Comparison of ENCODE assay signal across 8 mouse cellular contexts in the genomic region with DNA sequence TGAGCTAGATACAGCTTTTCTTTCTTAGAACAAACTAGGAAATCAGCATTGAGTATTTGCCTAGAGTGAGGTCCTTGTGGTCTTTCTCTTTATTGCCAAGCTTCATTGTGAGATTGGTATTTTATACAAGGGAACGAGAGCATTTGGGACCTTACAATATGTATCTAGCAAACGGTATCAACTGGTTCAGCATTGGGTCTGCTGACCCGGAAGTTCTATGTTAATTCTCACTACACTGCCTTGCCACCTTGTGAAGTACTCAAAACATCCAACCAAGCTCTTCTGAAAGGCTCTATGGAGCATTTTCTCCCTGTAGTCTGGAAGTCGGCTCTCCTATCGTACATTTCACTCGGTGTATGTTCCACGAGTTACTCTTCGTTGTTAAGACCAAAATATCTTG. TPM values are rescaled to one million over a fixed set of nuclear protein-coding genes. Genes with fewer than 3 reads are reported as not detected.
A peak's percentile ranks its signal among the peaks of the same experiment; 100 is the strongest.
DNase-seq lines count a peak whose midpoint lies in the region; ATAC-seq and TF ChIP-seq lines count a peak whose summit lies in the region.
"Had no signal": no experiment of that assay in that cellular context is flagged by ENCODE, and none has a peak within 500 bp of the region (broad histone marks: within the 10 kb centered on the region; RNA-seq: fewer than 3 reads in every experiment).

No protein-coding gene starts in this region.

- no peaks in the 10 kb centered on the region for H3K9me3 ChIP-seq in embryonic facial prominence, embryonic 15.5 days (replicated peaks)
- no peaks in the 10 kb centered on the region for H3K9me3 ChIP-seq in intestine, embryonic 16.5 days (ENCODE audit: control insufficient read depth, low read length)
- H3K9me3 ChIP-seq in neural tube, embryonic 12.5 days: no peaks in the 10 kb centered on the region

- H3K9ac ChIP-seq in embryonic facial prominence, embryonic 15.5 days: peak overlapping the region; percentile 46; the same call in 1 of the 2 replicates
- H3K9ac ChIP-seq in intestine, embryonic 16.5 days (ENCODE audit: low read depth, low read length): no peak overlapping the region
- H3K9ac ChIP-seq in neural tube, embryonic 12.5 days: peak overlapping the region; percentile 52; the same call in 1 of the 2 replicates

- no peak for ATAC-seq in embryonic facial prominence, embryonic 15.5 days (ENCODE audit: insufficient number of reproducible peaks, low FRiP score, low TSS enrichment, low read depth)
- ATAC-seq in intestine, embryonic 16.5 days: no peak
- no peak for ATAC-seq in neural tube, embryonic 12.5 days (ENCODE audit: low FRiP score, low read depth)
- no peak for ATAC-seq in activated CD4-positive, CD25-positive, alpha-beta regulatory T cell, adult 4 months

- no peaks in the 10 kb centered on the region for H3K27me3 ChIP-seq in embryonic facial prominence, embryonic 15.5 days
- no peaks in the 10 kb centered on the region for H3K27me3 ChIP-seq in intestine, embryonic 16.5 days (replicated peaks; ENCODE audit: control insufficient read depth, insufficient read depth, low read length)
- H3K27me3 ChIP-seq in neural tube, embryonic 12.5 days (replicated peaks): no peaks in the 10 kb centered on the region

- 95% methylated on average over 8 of the region's 8 CpGs for WGBS in embryonic facial prominence, embryonic 15.5 days
- WGBS in intestine, embryonic 16.5 days: 93% methylated on average over 8 of the region's 8 CpGs
- WGBS in neural tube, embryonic 12.5 days: 93% methylated on average over 8 of the region's 8 CpGs

- no peak for DNase-seq in layer of hippocampus, adult 2 months (ENCODE audit: low spot score in 2 of 2)
- no peak for DNase-seq in layer of hippocampus, adult 8-10 months (ENCODE audit: low spot score in 2 of 2)
- DNase-seq in thymus, postnatal 0 days (ENCODE audit: low spot score): no peak
- DNase-seq: kidney, postnatal 36 days had no signal

- H3K36me3 ChIP-seq in embryonic facial prominence, embryonic 15.5 days: no peaks in the 10 kb centered on the region
- H3K36me3 ChIP-seq in intestine, embryonic 16.5 days (ENCODE audit: control insufficient read depth, insufficient read depth, low read length): no peaks in the 10 kb centered on the region
- H3K36me3 ChIP-seq in neural tube, embryonic 12.5 days: no peaks in the 10 kb centered on the region

- 0 out of 2 replicates have a peak, but pooled peaks cover 4% of the 10 kb centered on the region for H3K4me1 ChIP-seq in embryonic facial prominence, embryonic 15.5 days
- H3K4me1 ChIP-seq in intestine, embryonic 16.5 days (ENCODE audit: control insufficient read depth, insufficient read depth, low read length): peaks cover 5% of the 10 kb centered on the region; the same call in 1 of the 2 replicates
- peaks cover 5% of the 10 kb centered on the region for H3K4me1 ChIP-seq in neural tube, embryonic 12.5 days

- peak overlapping the region; percentile 89 for H3K4me3 ChIP-seq in layer of hippocampus, adult 2 months
- H3K4me3 ChIP-seq in embryonic facial prominence, embryonic 15.5 days (replicated peaks): peak overlapping the region; percentile 77
- peak overlapping the region; percentile 87 for H3K4me3 ChIP-seq in intestine, embryonic 16.5 days (ENCODE audit: low read length)
- H3K4me3 ChIP-seq in neural tube, embryonic 12.5 days: peak overlapping the region; percentile 69; the same call in 1 of the 2 replicates

- no peak for TF ChIP-seq CTCF in layer of hippocampus, adult 2 months (conservative IDR thresholded peaks at IDR 0.05)

- H3K27ac ChIP-seq in layer of hippocampus, adult 2 months: no peak overlapping the region
- no peak overlapping the region for H3K27ac ChIP-seq in embryonic facial prominence, embryonic 15.5 days (replicated peaks)
- H3K27ac ChIP-seq in intestine, embryonic 16.5 days (ENCODE audit: low read length): no peak overlapping the region
- no peak overlapping the region for H3K27ac ChIP-seq in neural tube, embryonic 12.5 days

- peak overlapping the region; percentile 96 for H3K4me2 ChIP-seq in embryonic facial prominence, embryonic 15.5 days (replicated peaks)
- peak overlapping the region; percentile 97 for H3K4me2 ChIP-seq in intestine, embryonic 16.5 days (ENCODE audit: low read depth, low read length)
- H3K4me2 ChIP-seq in neural tube, embryonic 12.5 days (replicated peaks): peak overlapping the region; percentile 93

RNA-seq across cellular contexts. Expression of gene Zfp239, which starts 1.9 kb away (rescaled TPM):
- total RNA-seq in layer of hippocampus, adult 2 months (2021): 10 to 100 TPM; 35.9 to 38.4 TPM
- 10 to 100 TPM; 32.3 to 45.5 (median 38.4) TPM for total RNA-seq in layer of hippocampus, adult 8-10 months (2022)
- polyA plus RNA-seq in embryonic facial prominence, embryonic 15.5 days (2015; fragmentation: Nextera tagmentation; extraction: Ambion mirVana): 7.6 and 9.8 TPM in 2 replicates
- polyA plus RNA-seq in intestine, embryonic 16.5 days (2015; fragmentation: Nextera tagmentation; extraction: Ambion mirVana): 3.7 and 5.4 TPM in 2 replicates
- 11.1 and 12.0 TPM in 2 replicates for polyA plus RNA-seq in neural tube, embryonic 12.5 days (2016; fragmentation: Nextera tagmentation; extraction: Ambion mirVana)
- polyA plus RNA-seq in thymus, postnatal 0 days (2015; fragmentation: Nextera tagmentation; extraction: Ambion mirVana): 6.3 and 7.0 TPM in 2 replicates
- polyA plus RNA-seq in activated CD4-positive, CD25-positive, alpha-beta regulatory T cell, adult 4 months (2017; shearing (Covaris generic)): 1 to 10 TPM; 4.1 TPM

RNA-seq across cellular contexts. Expression of gene Zfp637, which starts 22.8 kb away (rescaled TPM):
- 10 to 100 TPM; 46.5 to 52.6 TPM for total RNA-seq in layer of hippocampus, adult 2 months (2021)
- total RNA-seq in layer of hippocampus, adult 8-10 months (2022): 10 to 100 TPM; 48.0 to 51.4 (median 50.4) TPM
- 123 TPM in 2 replicates for polyA plus RNA-seq in embryonic facial prominence, embryonic 15.5 days (2015; fragmentation: Nextera tagmentation; extraction: Ambion mirVana)
- 76.2 and 85.9 TPM in 2 replicates for polyA plus RNA-seq in intestine, embryonic 16.5 days (2015; fragmentation: Nextera tagmentation; extraction: Ambion mirVana)
- polyA plus RNA-seq in neural tube, embryonic 12.5 days (2016; fragmentation: Nextera tagmentation; extraction: Ambion mirVana): 128 and 130 TPM in 2 replicates
- 74.3 and 80.9 TPM in 2 replicates for polyA plus RNA-seq in thymus, postnatal 0 days (2015; fragmentation: Nextera tagmentation; extraction: Ambion mirVana)
- 10 to 100 TPM; 24.5 to 27.8 TPM for polyA plus RNA-seq in activated CD4-positive, CD25-positive, alpha-beta regulatory T cell, adult 4 months (2017; shearing (Covaris generic))

RNA-seq across cellular contexts. Expression of gene Hnrnpf, which starts 36.4 kb away (rescaled TPM):
- 100 to 1,000 TPM; 123 TPM for total RNA-seq in layer of hippocampus, adult 2 months (2021)
- 100 to 1,000 TPM; 119 to 160 (median 148) TPM for total RNA-seq in layer of hippocampus, adult 8-10 months (2022)
- 585 and 603 TPM in 2 replicates for polyA plus RNA-seq in embryonic facial prominence, embryonic 15.5 days (2015; fragmentation: Nextera tagmentation; extraction: Ambion mirVana)
- polyA plus RNA-seq in intestine, embryonic 16.5 days (2015; fragmentation: Nextera tagmentation; extraction: Ambion mirVana): 751 and 822 TPM in 2 replicates
- 463 and 469 TPM in 2 replicates for polyA plus RNA-seq in neural tube, embryonic 12.5 days (2016; fragmentation: Nextera tagmentation; extraction: Ambion mirVana)
- polyA plus RNA-seq in thymus, postnatal 0 days (2015; fragmentation: Nextera tagmentation; extraction: Ambion mirVana): 1,040 and 1,096 TPM in 2 replicates
- 100 to 1,000 TPM; 807 to 897 TPM for polyA plus RNA-seq in activated CD4-positive, CD25-positive, alpha-beta regulatory T cell, adult 4 months (2017; shearing (Covaris generic))
